Mouse (Mus musculus): ENCODE data around the gene Sorcs2.

DNA sequence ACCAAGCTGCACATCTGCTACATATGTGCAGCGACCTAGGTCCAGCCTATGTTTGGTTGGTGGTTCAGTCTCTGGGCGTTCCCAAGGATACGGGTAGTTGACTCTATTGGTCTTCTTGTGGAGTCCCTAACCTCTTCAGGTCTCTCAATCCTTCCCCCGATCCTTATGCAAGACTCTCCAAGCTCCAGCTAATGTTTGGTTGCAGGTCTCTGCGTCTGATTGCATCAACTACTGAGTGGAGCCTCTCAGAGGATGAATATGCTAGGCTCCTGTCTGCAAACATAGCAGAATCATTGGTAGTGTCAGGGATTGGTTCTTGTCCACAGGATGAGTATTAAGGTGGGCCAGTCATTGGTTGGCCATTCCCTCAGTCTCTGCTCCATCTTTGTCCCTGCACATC lies 140.9 kb downstream of the Sorcs2 start:
- TF ChIP-seq CTCF (IDR thresholded peaks at IDR 0.05; ENCODE audit: extremely low read depth, insufficient read depth, insufficient read length, insufficient replicate concordance) (no peak), POLR2A (IDR thresholded peaks at IDR 0.05; ENCODE audit: low read depth, low read length) (no peak)

Data from spleen, adult 2 months (tissue).